Comparison of ENCODE assay signal across 21 mouse cellular contexts in the genomic region with DNA sequence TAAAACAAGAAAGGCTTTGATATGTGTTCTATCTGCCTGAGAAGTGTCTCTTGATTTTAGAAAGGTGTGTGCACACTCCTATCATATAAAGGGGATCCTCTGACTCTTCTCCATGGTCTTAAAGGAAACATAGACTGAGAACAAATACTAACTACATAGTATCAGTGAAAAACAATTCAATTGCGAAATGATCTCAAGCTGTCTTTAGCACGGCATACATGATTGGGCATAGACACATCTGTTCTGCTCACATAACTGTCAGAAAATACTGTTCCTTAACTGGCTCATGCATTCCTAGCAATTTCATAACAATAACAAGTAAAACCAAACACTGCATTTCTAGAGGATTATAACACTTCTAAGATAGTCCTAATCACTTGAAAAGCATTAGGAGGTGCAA.
DNase-seq lines count a peak whose midpoint lies in the region; ATAC-seq and TF ChIP-seq lines count a peak whose summit lies in the region.
"Had no signal": no experiment of that assay in that cellular context is flagged by ENCODE, and none has a peak within 500 bp of the region (broad histone marks: within the 10 kb centered on the region; RNA-seq: fewer than 3 reads in every experiment).

No protein-coding gene starts in this region.

- no peak for TF ChIP-seq CTCF in lung, postnatal 0 days (IDR thresholded peaks at IDR 0.05)

- H3K9ac ChIP-seq in embryonic facial prominence, embryonic 14.5 days (ENCODE audit: low read depth, low read length) = no peak overlapping the region
- H3K9ac ChIP-seq in lung, postnatal 0 days (replicated peaks; ENCODE audit: low read depth) = no peak overlapping the region
- H3K9ac ChIP-seq: embryonic facial prominence, embryonic 13.5 days; forebrain, embryonic 13.5 days; forebrain, embryonic 15.5 days; forebrain, postnatal 0 days had no signal

- H3K79me2 ChIP-seq in myocyte (ENCODE audit: control insufficient read depth, insufficient read depth) = no peaks in the 10 kb centered on the region

- TF ChIP-seq POLR2A in myocyte (IDR thresholded peaks at IDR 0.05; ENCODE audit: insufficient read length, low read depth) = no peak

- H3K27me3 ChIP-seq in embryonic facial prominence, embryonic 14.5 days (replicated peaks; ENCODE audit: control insufficient read depth, insufficient read depth, low read length) = no peaks in the 10 kb centered on the region
- H3K27me3 ChIP-seq in embryonic facial prominence, embryonic 10.5 days (replicated peaks; ENCODE audit: low read depth, poor library complexity, severe bottlenecking) = no peaks in the 10 kb centered on the region
- no peaks in the 10 kb centered on the region for H3K27me3 ChIP-seq in lung, postnatal 0 days (replicated peaks; ENCODE audit: insufficient read depth, low read length)
- H3K27me3 ChIP-seq in myocyte (ENCODE audit: control insufficient read depth, insufficient read depth, insufficient read length) = no peaks in the 10 kb centered on the region
- H3K27me3 ChIP-seq: embryonic facial prominence, embryonic 13.5 days; forebrain, embryonic 13.5 days; forebrain, embryonic 15.5 days; Patski had no signal

- H3K27ac ChIP-seq in embryonic facial prominence, embryonic 14.5 days (replicated peaks; ENCODE audit: low read depth, low read length) = no peak overlapping the region
- no peak overlapping the region for H3K27ac ChIP-seq in embryonic facial prominence, embryonic 10.5 days (replicated peaks)
- H3K27ac ChIP-seq in lung, postnatal 0 days (ENCODE audit: low read length) = no peak overlapping the region
- H3K27ac ChIP-seq: embryonic facial prominence, embryonic 13.5 days; forebrain, embryonic 13.5 days; forebrain, embryonic 15.5 days had no signal

- no peak overlapping the region for H3ac ChIP-seq in myocyte (ENCODE audit: control insufficient read depth, insufficient read length)

- 0 out of 2 replicates have a peak, but pooled peaks have one; percentile 2 for ATAC-seq in embryonic facial prominence, embryonic 14.5 days (ENCODE audit: low read depth)
- no peak for ATAC-seq in lung, postnatal 0 days
- ATAC-seq: activated CD4-positive, CD25-positive, alpha-beta regulatory T cell, adult 4 months; forebrain, embryonic 13.5 days; forebrain, embryonic 15.5 days; forebrain, postnatal 0 days; Patski had no signal

- no peaks in the 10 kb centered on the region for H3K36me3 ChIP-seq in embryonic facial prominence, embryonic 14.5 days (ENCODE audit: control insufficient read depth, insufficient read depth, low read length)
- no peaks in the 10 kb centered on the region for H3K36me3 ChIP-seq in embryonic facial prominence, embryonic 10.5 days (replicated peaks)
- H3K36me3 ChIP-seq in lung, postnatal 0 days (ENCODE audit: insufficient read depth, low read length) = no peaks in the 10 kb centered on the region
- no peaks in the 10 kb centered on the region for H3K36me3 ChIP-seq in myocyte (ENCODE audit: control insufficient read depth, insufficient read depth)
- H3K36me3 ChIP-seq: embryonic facial prominence, embryonic 13.5 days; forebrain, embryonic 15.5 days had no signal

- H3K9me3 ChIP-seq in embryonic facial prominence, embryonic 14.5 days (ENCODE audit: control insufficient read depth, low read length) = no peaks in the 10 kb centered on the region
- no peaks in the 10 kb centered on the region for H3K9me3 ChIP-seq in embryonic facial prominence, embryonic 10.5 days
- H3K9me3 ChIP-seq in lung, postnatal 0 days (ENCODE audit: low read length) = no peaks in the 10 kb centered on the region
- H3K9me3 ChIP-seq: embryonic facial prominence, embryonic 13.5 days; forebrain, embryonic 13.5 days; forebrain, embryonic 15.5 days had no signal

- H3K4me1 ChIP-seq in embryonic facial prominence, embryonic 14.5 days (ENCODE audit: control insufficient read depth, insufficient read depth, low read length) = no peaks in the 10 kb centered on the region
- H3K4me1 ChIP-seq in embryonic facial prominence, embryonic 10.5 days = peaks cover 27% of the 10 kb centered on the region
- no peaks in the 10 kb centered on the region for H3K4me1 ChIP-seq in lung, postnatal 0 days (ENCODE audit: insufficient read depth, low read depth, low read length)
- H3K4me1 ChIP-seq: forebrain, embryonic 13.5 days; forebrain, embryonic 15.5 days had no signal

- TF ChIP-seq EP300 in lung, postnatal 0 days (IDR thresholded peaks at IDR 0.05) = no peak

- WGBS in embryonic facial prominence, embryonic 14.5 days = 68% methylated on average over 2 of the region's 2 CpGs
- 77% methylated on average over 2 of the region's 2 CpGs for WGBS in embryonic facial prominence, embryonic 10.5 days
- WGBS in lung, postnatal 0 days = 58% methylated on average over 2 of the region's 2 CpGs

- H3K4me2 ChIP-seq in embryonic facial prominence, embryonic 14.5 days (ENCODE audit: low read depth, low read length) = no peak overlapping the region
- no peak overlapping the region for H3K4me2 ChIP-seq in lung, postnatal 0 days (replicated peaks; ENCODE audit: low read depth, low read length)
- peak overlapping the region; percentile 38 for H3K4me2 ChIP-seq in myocyte (ENCODE audit: low read depth)
- H3K4me2 ChIP-seq: embryonic facial prominence, embryonic 13.5 days; forebrain, embryonic 13.5 days; forebrain, embryonic 15.5 days had no signal

- no peak overlapping the region for H3K4me3 ChIP-seq in embryonic facial prominence, embryonic 14.5 days (ENCODE audit: low read depth, low read length)
- no peak overlapping the region for H3K4me3 ChIP-seq in embryonic facial prominence, embryonic 10.5 days
- H3K4me3 ChIP-seq in lung, postnatal 0 days (ENCODE audit: low read depth, low read length) = no peak overlapping the region
- H3K4me3 ChIP-seq in myocyte = no peak overlapping the region
- H3K4me3 ChIP-seq: embryonic facial prominence, embryonic 13.5 days; forebrain, embryonic 13.5 days; forebrain, embryonic 15.5 days had no signal

- DNase-seq in embryonic facial prominence, embryonic 14.5 days (ENCODE audit: low spot score) = no peak
- DNase-seq in embryonic facial prominence, embryonic 10.5 days (ENCODE audit: low spot score) = no peak
- DNase-seq in lung, postnatal 0 days (ENCODE audit: low spot score) = peak; percentile 47
- no peak for DNase-seq in lung, adult 18-20 months
- DNase-seq in layer of hippocampus, adult 18-20 months (ENCODE audit: low spot score in 2 of 2) = no peak
- DNase-seq: adrenal gland, adult 8-10 months; adrenal gland, postnatal 14 days; adrenal gland, postnatal 36 days; B cell, adult 2 months; cerebellum, adult 11-12 months; cerebellum, adult 2 months; cerebellum, adult 9-10 months; cerebellum, postnatal 10 days; cerebellum, postnatal 25 days; forebrain, postnatal 0 days had no signal

TF ChIP-seq in myocyte, 11 proteins besides CTCF, POLR2A, EP300 and RAD21:
- TF ChIP-seq CEBPB (IDR thresholded peaks at IDR 0.05; ENCODE audit: insufficient read depth, poor library complexity, severe bottlenecking) (peak; percentile 59; the same call in 1 of the 2 replicates), MYOD1 (IDR thresholded peaks at IDR 0.05; ENCODE audit: control insufficient read depth in 1 of 3, insufficient read length in 2 of 3, low read depth in 2 of 3) (peak in 1 of 3 experiments; percentile 33), MYOG (IDR thresholded peaks at IDR 0.05; ENCODE audit: control insufficient read depth in 1 of 3, insufficient read depth in 1 of 3, insufficient read length in 2 of 3, low read depth in 2 of 3) (no peak)
